Mouse (Mus musculus) liver, postnatal 0 days (tissue): ENCODE results near the gene Eepd1. TPM values are rescaled to one million over a fixed set of nuclear protein-coding genes. Genes with fewer than 3 reads are reported as not detected.
A peak's percentile ranks its signal among the peaks of the same experiment; 100 is the strongest.

Experiments
- ATAC-seq: fragments of 200-750 bp; cut with Nextera tagmentation; 2 replicates; pipeline ENCODE4 v1.8.0; 2017; ENCODE audit warnings: mild to moderate bottlenecking, moderate library complexity
- DNase-seq: peaks from one replicate; pipeline ENCODE4 v3.0.0-alpha.2; 2016
- H3K27ac ChIP-seq: fragments of 300-500 bp; sonication (generic); 2 replicates; pipeline ENCODE4 v1.5.1; 2014; ENCODE audit warnings: antibody characterized with exemption, moderate library complexity, mild to moderate bottlenecking, low read depth
- H3K27me3 ChIP-seq: fragments of 300-500 bp; sonication (generic); 2 replicates; pipeline ENCODE4 v1.6.1; 2014; ENCODE audit warnings: low read length, control low read depth, mixed read lengths; ENCODE audit not compliant: insufficient read depth
- H3K36me3 ChIP-seq: fragments of 300-500 bp; sonication (generic); replicated peaks from 2 replicates; pipeline ENCODE4 v1.6.1; 2014; ENCODE audit warnings: mild to moderate bottlenecking, control low read depth, low read length, moderate library complexity, mixed read lengths; ENCODE audit not compliant: insufficient read depth
- H3K4me1 ChIP-seq: fragments of 300-500 bp; sonication (generic); 2 replicates; pipeline ENCODE4 v1.6.1; 2014; ENCODE audit warnings: antibody characterized with exemption, mild to moderate bottlenecking, control low read depth; ENCODE audit not compliant: insufficient read depth
- H3K4me2 ChIP-seq: fragments of 300-500 bp; sonication (generic); 2 replicates; pipeline ENCODE4 v1.6.1; 2014; ENCODE audit warnings: low read depth, mild to moderate bottlenecking, low read length, moderate library complexity, mixed read lengths
- H3K4me3 ChIP-seq: fragments of 300-500 bp; sonication (generic); 2 replicates; pipeline ENCODE4 v1.5.1; 2014; ENCODE audit warnings: low read depth, low read length
- H3K9ac ChIP-seq: fragments of 300-500 bp; sonication (generic); replicated peaks from 2 replicates; pipeline ENCODE4 v1.6.1; 2014; ENCODE audit warnings: mild to moderate bottlenecking, moderate library complexity
- H3K9me3 ChIP-seq: fragments of 300-500 bp; sonication (generic); 2 replicates; pipeline ENCODE4 v1.6.1; 2016; ENCODE audit warnings: mild to moderate bottlenecking, control low read depth, low read length, mixed read lengths
- CTCF ChIP-seq: sonication (generic); IDR thresholded peaks from 2 replicates; pipeline ENCODE4 v1.5.1; 2016; ENCODE audit warnings: antibody characterized with exemption, low read depth
- EP300 ChIP-seq: IDR thresholded peaks from 2 replicates; pipeline ENCODE4 v1.6.1; 2016; ENCODE audit warnings: antibody characterized with exemption, low read depth, mild to moderate bottlenecking
- WGBS: fragments of 180-500 bp; shearing (Covaris S2); extraction: QIAGEN DNeasy Blood & Tissue Kit; methylation state at CpG from one replicate; pipeline ENCODE4 v1.1.7; 2014; ENCODE audit not compliant: insufficient replicate concordance; 5-methylcytosine and 5-hydroxymethylcytosine counted together
- polyA plus RNA-seq: library from polyadenylated mRNA; unstranded; fragments of >200 nt; fragmentation: Nextera tagmentation; extraction: Ambion mirVana; gene quantifications from 2 replicates; pipeline ENCODE4 v1.2.1, GENCODE M21; 2015

The Eepd1 gene
- polyA plus RNA-seq, 1 experiment from 2014 or later = 7.6 TPM

DNA sequence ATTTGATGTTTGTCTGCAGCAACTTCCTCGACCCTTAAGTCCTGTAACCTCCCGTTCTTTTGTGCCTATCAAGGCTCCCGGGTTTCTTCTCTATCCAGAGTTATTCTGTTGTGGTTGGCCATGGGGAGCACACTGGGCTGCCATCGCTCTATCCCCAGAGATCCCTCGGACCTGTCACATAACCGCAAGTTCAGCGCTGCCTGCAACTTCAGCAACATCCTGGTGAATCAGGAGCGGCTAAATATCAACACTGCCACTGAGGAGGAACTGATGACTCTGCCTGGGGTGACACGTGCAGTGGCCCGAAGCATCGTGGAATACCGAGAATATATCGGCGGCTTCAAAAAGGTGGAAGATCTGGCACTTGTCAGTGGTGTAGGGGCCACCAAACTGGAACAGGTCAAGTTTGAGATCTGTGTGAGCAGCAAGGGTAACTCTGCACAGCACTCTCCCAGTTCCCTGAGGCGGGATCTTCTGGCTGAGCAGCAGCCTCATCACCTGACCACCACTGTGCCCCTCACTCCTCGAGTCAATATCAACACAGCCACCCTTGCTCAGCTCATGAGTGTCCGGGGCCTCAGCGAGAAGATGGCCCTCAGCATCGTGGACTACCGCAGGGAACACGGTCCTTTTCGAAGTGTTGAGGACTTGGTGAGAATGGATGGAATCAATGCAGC is 1.1 kb downstream of the Eepd1 start:
- no peaks in the 10 kb centered on the region for H3K27me3 ChIP-seq
- peak overlapping the region; percentile 38 for H3K9ac ChIP-seq
- TF ChIP-seq CTCF (no peak), EP300 (no peak)
- peak overlapping the region; percentile 91; the same call in 1 of the 2 replicates for H3K27ac ChIP-seq
- H3K36me3 ChIP-seq = no peaks in the 10 kb centered on the region
- H3K4me2 ChIP-seq = peak overlapping the region; percentile 81
- peaks cover 53% of the 10 kb centered on the region for H3K4me1 ChIP-seq
- H3K4me3 ChIP-seq = peak overlapping the region; percentile 57
- H3K9me3 ChIP-seq = no peaks in the 10 kb centered on the region
- WGBS = 30% methylated on average over 22 of the region's 22 CpGs
- DNase-seq (no peak), ATAC-seq (no peak)

DNA sequence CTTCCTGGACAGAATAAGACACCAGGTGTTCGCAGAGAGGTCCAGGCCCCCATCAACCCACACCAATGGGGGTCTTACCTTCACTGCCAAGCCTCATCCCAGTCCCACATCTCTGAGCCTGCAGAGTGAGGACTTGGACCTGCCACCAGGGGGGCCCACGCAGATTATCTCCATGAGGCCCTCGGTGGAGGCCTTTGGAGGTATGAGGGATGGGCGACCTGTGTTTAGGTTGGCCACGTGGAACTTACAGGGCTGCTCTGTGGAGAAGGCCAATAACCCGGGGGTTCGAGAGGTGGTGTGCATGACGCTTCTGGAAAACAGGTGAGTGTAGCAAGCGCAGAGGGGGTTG is 1.6 kb downstream of the Eepd1 start:
- Histone ChIP-seq H3K9me3 (no peaks in the 10 kb centered on the region), H3K36me3 (no peaks in the 10 kb centered on the region), H3K4me3 (peak overlapping the region; percentile 57; the same call in 1 of the 2 replicates), H3K27me3 (no peaks in the 10 kb centered on the region), H3K27ac (no peak overlapping the region), H3K4me1 (peaks cover 58% of the 10 kb centered on the region), H3K9ac (no peak overlapping the region; the same call in 1 of the 2 replicates), H3K4me2 (peak overlapping the region; percentile 81)
- DNase-seq (no peak), ATAC-seq (no peak)
- no peak for TF ChIP-seq EP300
- peak; percentile 42 for TF ChIP-seq CTCF
- WGBS = 68% methylated on average over 9 of the region's 9 CpGs

DNA sequence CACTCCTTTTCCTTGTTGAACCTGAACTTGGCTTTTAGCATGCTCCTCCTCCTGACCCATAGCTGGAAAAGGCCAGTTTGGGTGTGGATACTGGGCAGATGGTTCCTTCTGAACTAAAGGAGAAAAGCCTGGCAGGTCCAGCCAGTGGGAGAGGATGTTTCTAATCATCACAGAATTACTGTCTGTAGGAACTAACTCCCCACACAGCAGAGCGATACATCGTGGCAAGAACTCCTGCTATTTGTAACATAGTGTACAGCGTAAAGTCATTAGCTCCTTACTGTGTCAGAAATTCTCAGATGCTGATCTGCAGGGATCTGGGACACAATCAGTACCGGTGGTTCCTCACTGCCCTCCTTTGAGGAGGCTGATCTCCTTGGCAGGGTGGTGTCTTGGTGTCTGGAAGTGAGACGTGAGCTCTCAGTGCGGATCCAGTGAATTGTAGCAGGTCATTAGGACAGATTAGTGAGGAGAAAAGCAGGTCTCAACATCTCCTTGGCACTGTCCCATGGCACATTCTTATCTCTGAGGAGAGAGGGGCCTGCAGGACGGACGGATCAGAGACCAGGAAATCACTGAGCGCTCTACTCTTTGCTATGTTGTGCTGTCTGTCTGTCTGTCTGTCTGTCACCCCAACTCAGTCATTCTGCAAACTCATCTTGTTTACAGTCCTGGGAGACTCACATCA is 2.7 kb downstream of the Eepd1 start:
- Histone ChIP-seq H3K4me2 (peak overlapping the region; percentile 81), H3K9me3 (no peaks in the 10 kb centered on the region), H3K4me1 (peaks cover 66% of the 10 kb centered on the region), H3K27me3 (no peaks in the 10 kb centered on the region), H3K27ac (0 out of 2 replicates have a peak overlapping the region, but pooled peaks have one; percentile 52), H3K9ac (peak overlapping the region; percentile 28; the same call in 1 of the 2 replicates), H3K4me3 (peak overlapping the region; percentile 12; the same call in 1 of the 2 replicates), H3K36me3 (no peaks in the 10 kb centered on the region)
- no peak for ATAC-seq
- 69% methylated on average over 9 of the region's 9 CpGs for WGBS
- TF ChIP-seq CTCF (no peak), EP300 (no peak)
- no peak for DNase-seq

DNA sequence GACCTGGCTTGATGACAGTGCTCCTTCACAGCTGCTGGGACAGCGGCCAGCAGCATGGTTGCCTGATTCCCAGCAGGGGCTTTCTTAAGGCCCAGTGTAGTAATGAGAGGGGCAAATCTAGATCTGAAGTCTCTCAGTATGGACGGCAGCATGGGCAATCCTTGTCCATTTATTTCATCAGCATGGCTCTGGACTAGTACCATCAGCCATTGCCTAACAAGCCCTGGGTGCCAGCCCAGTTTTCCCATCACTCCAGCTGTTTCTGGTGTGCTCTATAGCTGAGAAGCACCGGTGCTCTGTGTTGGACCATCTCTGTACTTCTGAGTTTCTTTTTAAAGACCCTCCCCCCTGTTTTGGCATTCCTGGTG is 3.3 kb downstream of the Eepd1 start:
- peaks cover 66% of the 10 kb centered on the region for H3K4me1 ChIP-seq
- ATAC-seq (no peak), DNase-seq (no peak)
- peak overlapping the region; percentile 28; the same call in 1 of the 2 replicates for H3K9ac ChIP-seq
- peak overlapping the region; percentile 81 for H3K4me2 ChIP-seq
- no peaks in the 10 kb centered on the region for H3K36me3 ChIP-seq
- no peak overlapping the region for H3K4me3 ChIP-seq
- H3K27me3 ChIP-seq = no peaks in the 10 kb centered on the region
- TF ChIP-seq CTCF (no peak), EP300 (no peak)
- 52% methylated on average over 3 of the region's 3 CpGs for WGBS
- 0 out of 2 replicates have a peak overlapping the region, but pooled peaks have one; percentile 52 for H3K27ac ChIP-seq
- H3K9me3 ChIP-seq = no peaks in the 10 kb centered on the region

DNA sequence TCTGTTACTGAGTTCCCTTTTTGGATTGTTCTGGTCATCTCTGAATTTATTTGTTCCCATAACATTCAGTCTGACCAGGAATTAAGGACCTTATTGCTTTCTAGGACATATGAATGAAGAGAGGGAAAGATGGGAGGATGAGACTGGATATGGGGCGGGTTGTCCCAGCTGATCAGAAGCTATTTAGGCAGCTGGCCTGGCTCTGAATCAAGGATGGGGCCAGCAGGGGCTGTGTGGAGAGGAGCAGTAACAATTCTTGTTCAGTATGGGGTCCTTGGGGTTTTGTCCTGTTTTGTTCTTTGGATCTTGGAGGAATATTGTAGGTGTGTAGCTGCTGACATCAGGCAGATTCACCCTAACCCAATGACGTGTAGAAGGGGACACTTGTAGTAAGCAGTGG is 3.7 kb downstream of the Eepd1 start:
- Histone ChIP-seq H3K4me1 (peaks cover 63% of the 10 kb centered on the region), H3K27me3 (no peaks in the 10 kb centered on the region), H3K9ac (no peak overlapping the region), H3K36me3 (no peaks in the 10 kb centered on the region), H3K4me3 (no peak overlapping the region), H3K9me3 (no peaks in the 10 kb centered on the region), H3K4me2 (peak overlapping the region; percentile 81), H3K27ac (peak overlapping the region; percentile 9; the same call in 1 of the 2 replicates)
- ATAC-seq (no peak), DNase-seq (no peak)
- WGBS = 56% methylated on average over 2 of the region's 2 CpGs
- TF ChIP-seq CTCF (no peak), EP300 (no peak)

DNA sequence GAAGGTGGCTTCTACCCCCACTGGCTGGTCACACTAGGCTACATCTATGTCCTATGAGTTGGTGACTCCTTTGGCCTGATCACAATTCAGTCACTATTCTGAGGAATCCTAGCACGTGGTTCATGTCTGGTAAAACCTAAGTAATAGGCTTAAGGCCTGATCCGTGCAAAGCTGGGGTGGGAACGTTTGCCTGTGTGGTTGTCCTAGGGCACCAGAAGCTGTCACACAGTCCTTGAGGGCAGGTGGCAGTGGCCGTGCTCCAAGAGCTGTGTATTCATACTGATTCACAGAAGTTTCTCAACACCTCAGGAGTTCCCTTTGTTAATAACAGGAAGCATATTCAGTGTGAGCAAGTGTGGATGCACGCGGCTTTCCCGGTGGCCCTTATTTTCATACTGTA is 4.1 kb downstream of the Eepd1 start:
- no peak for ATAC-seq
- Histone ChIP-seq H3K4me2 (peak overlapping the region; percentile 81), H3K4me3 (no peak overlapping the region), H3K27me3 (no peaks in the 10 kb centered on the region), H3K27ac (peak overlapping the region; percentile 9; the same call in 1 of the 2 replicates), H3K9ac (no peak overlapping the region), H3K4me1 (peaks cover 59% of the 10 kb centered on the region), H3K9me3 (no peaks in the 10 kb centered on the region), H3K36me3 (no peaks in the 10 kb centered on the region)
- TF ChIP-seq CTCF (no peak), EP300 (no peak)
- no peak for DNase-seq
- 58% methylated on average over 7 of the region's 7 CpGs for WGBS
